30 mouse cellular contexts compared by ENCODE assay signal in the genomic region with DNA sequence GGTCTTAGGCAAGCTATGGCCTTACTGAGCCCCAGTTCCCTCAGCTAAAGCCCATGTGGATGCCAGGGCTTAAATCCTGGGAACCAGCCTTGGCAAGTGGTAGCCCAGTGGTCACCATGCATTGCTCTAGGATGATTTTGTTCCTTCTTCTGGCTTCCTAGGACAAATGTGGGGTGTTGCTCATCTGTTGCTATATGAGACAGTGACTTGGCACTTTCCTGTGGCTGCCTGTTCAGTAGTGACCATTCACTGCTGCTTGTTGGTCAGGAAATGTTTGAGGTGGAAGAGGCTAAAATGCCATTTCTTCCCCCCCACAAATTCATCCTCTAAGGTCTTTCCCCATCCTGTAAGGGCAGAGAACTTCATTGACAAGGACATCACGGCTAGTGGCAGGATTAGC. TPM values are rescaled to one million over a fixed set of nuclear protein-coding genes. Genes with fewer than 3 reads are reported as not detected.
DNase-seq lines count a peak whose midpoint lies in the region; ATAC-seq and TF ChIP-seq lines count a peak whose summit lies in the region.
"Had no signal": no experiment of that assay in that cellular context is flagged by ENCODE, and none has a peak within 500 bp of the region (broad histone marks: within the 10 kb centered on the region; RNA-seq: fewer than 3 reads in every experiment).

No protein-coding gene starts in this region.

- peaks cover 30% of the 10 kb centered on the region for H3K4me1 ChIP-seq in forebrain, embryonic 12.5 days
- H3K4me1 ChIP-seq in forebrain, postnatal 0 days (ENCODE audit: insufficient read depth), result peaks cover 17% of the 10 kb centered on the region
- H3K4me1 ChIP-seq in midbrain, embryonic 16.5 days (ENCODE audit: control insufficient read depth, insufficient read depth, low read length), result peaks cover 36% of the 10 kb centered on the region
- peaks cover 11% of the 10 kb centered on the region for H3K4me1 ChIP-seq in midbrain, embryonic 11.5 days (ENCODE audit: control insufficient read depth, insufficient read depth, low read length)
- H3K4me1 ChIP-seq: heart, embryonic 13.5 days had no signal

- peak overlapping the region; percentile 2; the same call in 1 of the 2 replicates for H3K27ac ChIP-seq in forebrain, embryonic 12.5 days
- no peak overlapping the region for H3K27ac ChIP-seq in forebrain, postnatal 0 days (ENCODE audit: low read depth, low read length)
- peak overlapping the region; percentile 38 for H3K27ac ChIP-seq in gastrocnemius, adult 2 months
- peak overlapping the region; percentile 19; the same call in 1 of the 2 replicates for H3K27ac ChIP-seq in midbrain, embryonic 16.5 days (ENCODE audit: low read length)
- no peak overlapping the region for H3K27ac ChIP-seq in midbrain, embryonic 11.5 days (ENCODE audit: low read depth, low read length)
- H3K27ac ChIP-seq: embryonic facial prominence, embryonic 10.5 days; embryonic facial prominence, embryonic 13.5 days; heart, adult 2 months; heart, embryonic 10.5 days; heart, embryonic 13.5 days; hindbrain, embryonic 14.5 days; hindbrain, postnatal 0 days had no signal

- no peak overlapping the region for H3K4me2 ChIP-seq in forebrain, embryonic 12.5 days
- H3K4me2 ChIP-seq in forebrain, postnatal 0 days (ENCODE audit: low read depth), result no peak overlapping the region
- H3K4me2 ChIP-seq in midbrain, embryonic 16.5 days (ENCODE audit: low read length), result no peak overlapping the region
- no peak overlapping the region for H3K4me2 ChIP-seq in midbrain, embryonic 11.5 days
- H3K4me2 ChIP-seq: embryonic facial prominence, embryonic 13.5 days; heart, embryonic 13.5 days; hindbrain, embryonic 14.5 days had no signal

- H3K36me3 ChIP-seq in forebrain, embryonic 12.5 days (replicated peaks), result peaks cover 18% of the 10 kb centered on the region
- H3K36me3 ChIP-seq in forebrain, postnatal 0 days (ENCODE audit: insufficient read depth), result peaks cover 6% of the 10 kb centered on the region
- 0 out of 2 replicates have a peak, but pooled peaks cover under 1% of the 10 kb centered on the region for H3K36me3 ChIP-seq in midbrain, embryonic 16.5 days (ENCODE audit: control insufficient read depth, insufficient read depth, low read length)
- H3K36me3 ChIP-seq in midbrain, embryonic 11.5 days (ENCODE audit: control insufficient read depth, insufficient read depth, low read length), result peaks cover 5% of the 10 kb centered on the region

- H3K27me3 ChIP-seq in forebrain, embryonic 12.5 days, result no peaks in the 10 kb centered on the region
- no peaks in the 10 kb centered on the region for H3K27me3 ChIP-seq in forebrain, postnatal 0 days (ENCODE audit: insufficient read depth, low read length)
- H3K27me3 ChIP-seq in midbrain, embryonic 16.5 days (ENCODE audit: control insufficient read depth, insufficient read depth, low read depth, low read length), result no peaks in the 10 kb centered on the region
- H3K27me3 ChIP-seq in midbrain, embryonic 11.5 days (ENCODE audit: control insufficient read depth, insufficient read depth, low read length), result no peaks in the 10 kb centered on the region
- H3K27me3 ChIP-seq: embryonic facial prominence, embryonic 13.5 days; heart, embryonic 13.5 days had no signal

- ATAC-seq in forebrain, embryonic 12.5 days (ENCODE audit: low FRiP score), result no peak
- no peak for ATAC-seq in forebrain, postnatal 0 days
- no peak for ATAC-seq in midbrain, embryonic 16.5 days
- no peak for ATAC-seq in midbrain, embryonic 11.5 days (ENCODE audit: low FRiP score)
- ATAC-seq: activated CD4-positive, CD25-positive, alpha-beta regulatory T cell, adult 4 months; CD4-positive, CD25-positive, alpha-beta regulatory T cell, adult 4 months; hindbrain, postnatal 0 days; inflammation-experienced regulatory T-cells, adult 6 months; intestine, embryonic 16.5 days had no signal

- WGBS in forebrain, embryonic 12.5 days, result 78% methylated on average over 1 of the region's 1 CpGs
- 61% methylated on average over 1 of the region's 1 CpGs for WGBS in forebrain, postnatal 0 days
- 58% methylated on average over 1 of the region's 1 CpGs for WGBS in midbrain, embryonic 16.5 days
- 53% methylated on average over 1 of the region's 1 CpGs for WGBS in midbrain, embryonic 11.5 days

- no peak for DNase-seq in forebrain, postnatal 0 days
- DNase-seq in gastrocnemius, adult 2 months, result no peak
- no peak for DNase-seq in gastrocnemius, adult 8-10 months (ENCODE audit: low spot score in 2 of 2)
- no peak for DNase-seq in midbrain, embryonic 11.5 days (ENCODE audit: low spot score, missing footprints)
- DNase-seq in lung, adult 18-20 months, result no peak
- DNase-seq: adrenal gland, adult 8-10 months; adrenal gland, postnatal 25 days; cerebellum, adult 11-12 months; cerebellum, adult 8-10 months; cerebellum, postnatal 10 days; cerebellum, postnatal 36 days; embryo, embryonic 11 days; gastrocnemius, postnatal 10 days; gastrocnemius, postnatal 36 days; heart, adult 2 months; heart, postnatal 14 days; heart, postnatal 4 days had no signal

- no peak for TF ChIP-seq CTCF in forebrain, postnatal 0 days (IDR thresholded peaks at IDR 0.05; ENCODE audit: low read depth)
- TF ChIP-seq CTCF in gastrocnemius, adult 2 months (IDR thresholded peaks at IDR 0.05), result no peak

- H3K9me3 ChIP-seq in forebrain, embryonic 12.5 days, result no peaks in the 10 kb centered on the region
- no peaks in the 10 kb centered on the region for H3K9me3 ChIP-seq in forebrain, postnatal 0 days (ENCODE audit: low read length)
- no peaks in the 10 kb centered on the region for H3K9me3 ChIP-seq in midbrain, embryonic 16.5 days (replicated peaks; ENCODE audit: control insufficient read depth, low read length, poor library complexity, severe bottlenecking)
- no peaks in the 10 kb centered on the region for H3K9me3 ChIP-seq in midbrain, embryonic 11.5 days (ENCODE audit: control insufficient read depth, low read length)
- H3K9me3 ChIP-seq: embryonic facial prominence, embryonic 10.5 days; embryonic facial prominence, embryonic 13.5 days; heart, embryonic 10.5 days; heart, embryonic 13.5 days had no signal

- intact Hi-C loops in gastrocnemius, adult 2 months (cut with DNase I), result no loop called here

- H3K4me3 ChIP-seq in forebrain, embryonic 12.5 days (replicated peaks), result no peak overlapping the region
- no peak overlapping the region for H3K4me3 ChIP-seq in forebrain, postnatal 0 days (ENCODE audit: low read depth, low read length)
- no peak overlapping the region for H3K4me3 ChIP-seq in gastrocnemius, adult 2 months
- H3K4me3 ChIP-seq in midbrain, embryonic 16.5 days (ENCODE audit: low read depth, low read length), result no peak overlapping the region
- H3K4me3 ChIP-seq in midbrain, embryonic 11.5 days (ENCODE audit: low read depth, low read length), result no peak overlapping the region
- H3K4me3 ChIP-seq: embryonic facial prominence, embryonic 10.5 days; embryonic facial prominence, embryonic 13.5 days; erythroblast, embryonic 14.5 days; heart, adult 2 months; heart, embryonic 10.5 days; heart, embryonic 13.5 days had no signal

- no peak overlapping the region for H3K9ac ChIP-seq in forebrain, embryonic 12.5 days
- H3K9ac ChIP-seq in forebrain, postnatal 0 days, result no peak overlapping the region; the same call in 1 of the 2 replicates
- H3K9ac ChIP-seq in midbrain, embryonic 16.5 days (ENCODE audit: low read depth, low read length), result no peak overlapping the region
- no peak overlapping the region for H3K9ac ChIP-seq in midbrain, embryonic 11.5 days (ENCODE audit: low read length)
- H3K9ac ChIP-seq: embryonic facial prominence, embryonic 13.5 days; heart, embryonic 13.5 days; hindbrain, embryonic 14.5 days had no signal

RNA-seq across cellular contexts. Expression of gene Rspry1, which starts 32.3 kb away (rescaled TPM):
- 53.4 and 54.7 TPM in 2 replicates for polyA plus RNA-seq in forebrain, embryonic 12.5 days (2016; fragmentation: Nextera tagmentation; extraction: Ambion mirVana)
- total RNA-seq in forebrain, postnatal 0 days (2014; rRNA removed), result 53.5 and 55.8 TPM in 2 replicates
- polyA plus RNA-seq in forebrain, postnatal 0 days (2015; fragmentation: Nextera tagmentation; extraction: Ambion mirVana), result 26.2 and 32.0 TPM in 2 replicates
- 10 to 100 TPM in 1 of 2 experiments, 1 to 10 TPM in 1; 8.5 to 10.8 TPM for total RNA-seq in gastrocnemius, adult 2 months (2021)
- total RNA-seq in gastrocnemius, adult 8-10 months (2022), result 1 to 10 TPM; 7.3 to 8.9 (median 8.2) TPM
- 51.2 and 56.6 TPM in 2 replicates for polyA plus RNA-seq in midbrain, embryonic 16.5 days (2015; fragmentation: Nextera tagmentation; extraction: Ambion mirVana)
- 50.7 and 51.9 TPM in 2 replicates for polyA plus RNA-seq in midbrain, embryonic 11.5 days (2014; fragmentation: Nextera tagmentation; extraction: Ambion mirVana)

RNA-seq across cellular contexts. Expression of gene Fam192a, which starts 32.4 kb away (rescaled TPM):
- 116 and 122 TPM in 2 replicates for polyA plus RNA-seq in forebrain, embryonic 12.5 days (2016; fragmentation: Nextera tagmentation; extraction: Ambion mirVana)
- 44.5 and 51.4 TPM in 2 replicates for total RNA-seq in forebrain, postnatal 0 days (2014; rRNA removed)
- polyA plus RNA-seq in forebrain, postnatal 0 days (2015; fragmentation: Nextera tagmentation; extraction: Ambion mirVana), result 71.5 and 79.9 TPM in 2 replicates
- total RNA-seq in gastrocnemius, adult 2 months (2021), result 10 to 100 TPM; 17.9 to 22.6 TPM
- total RNA-seq in gastrocnemius, adult 8-10 months (2022), result 10 to 100 TPM; 16.9 to 23.1 (median 18.4) TPM
- polyA plus RNA-seq in midbrain, embryonic 16.5 days (2015; fragmentation: Nextera tagmentation; extraction: Ambion mirVana), result 74.0 and 88.9 TPM in 2 replicates
- 107 and 127 TPM in 2 replicates for polyA plus RNA-seq in midbrain, embryonic 11.5 days (2014; fragmentation: Nextera tagmentation; extraction: Ambion mirVana)

RNA-seq across cellular contexts. Expression of gene Cpne2, which starts 36.6 kb away (rescaled TPM):
- 18.2 and 18.5 TPM in 2 replicates for polyA plus RNA-seq in forebrain, embryonic 12.5 days (2016; fragmentation: Nextera tagmentation; extraction: Ambion mirVana)
- 49.2 and 68.8 TPM in 2 replicates for total RNA-seq in forebrain, postnatal 0 days (2014; rRNA removed)
- polyA plus RNA-seq in forebrain, postnatal 0 days (2015; fragmentation: Nextera tagmentation; extraction: Ambion mirVana), result 41.6 and 58.3 TPM in 2 replicates
- total RNA-seq in gastrocnemius, adult 2 months (2021), result 1 to 10 TPM; 4.9 to 6.9 TPM
- 1 to 10 TPM; 4.3 to 9.8 (median 6.8) TPM for total RNA-seq in gastrocnemius, adult 8-10 months (2022)
- 25.0 and 26.2 TPM in 2 replicates for polyA plus RNA-seq in midbrain, embryonic 16.5 days (2015; fragmentation: Nextera tagmentation; extraction: Ambion mirVana)
- polyA plus RNA-seq in midbrain, embryonic 11.5 days (2014; fragmentation: Nextera tagmentation; extraction: Ambion mirVana), result 11.1 and 12.4 TPM in 2 replicates

Comparison
In these comparisons a context has a peak if more than half of its experiments do, and no peak if none do; other contexts are left out.
1. H3K27ac ChIP-seq: peak in forebrain, embryonic 12.5 days (single experiment), gastrocnemius, adult 2 months (single experiment) and midbrain, embryonic 16.5 days (single experiment); none in forebrain, postnatal 0 days (single experiment) and midbrain, embryonic 11.5 days (single experiment).